Mouse (Mus musculus): ENCODE measurements around the gene Dnmt3a. TPM values are rescaled to one million over a fixed set of nuclear protein-coding genes. Genes with fewer than 3 reads are reported as not detected.
A peak's percentile ranks its signal among the peaks of the same experiment; 100 is the strongest.

Gene Dnmt3a
- total and polyA plus RNA-seq, 3 experiments, result 13.6 to 56.0 (median 50.9) TPM

DNA sequence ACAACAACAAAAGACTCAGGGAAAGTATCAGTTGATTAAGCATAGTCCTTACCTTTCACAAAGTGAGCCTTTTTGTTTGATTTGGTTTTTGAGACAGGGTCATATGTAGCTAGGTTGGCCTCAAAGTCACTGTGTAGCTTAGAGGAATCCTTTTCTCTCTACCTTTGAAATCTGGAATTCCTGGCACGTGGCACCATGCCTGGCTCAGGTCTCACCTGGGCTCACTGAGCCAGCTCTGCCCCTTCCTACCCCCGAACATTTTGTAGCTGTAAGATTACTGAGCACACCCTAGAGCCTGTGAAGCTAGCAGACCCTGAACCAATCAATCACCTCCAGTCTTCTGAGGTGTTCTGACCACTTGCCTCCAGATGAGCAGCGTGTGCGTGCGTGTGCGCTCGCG, 58.4 kb downstream of the Dnmt3a start:
- Histone ChIP-seq H3K27ac (no peak overlapping the region), H3K27me3 (ENCODE audit: control insufficient read depth, insufficient read depth, low read length) (no peaks in the 10 kb centered on the region), H3K4me3 (no peak overlapping the region), H3K9ac (ENCODE audit: low read depth, low read length) (no peak overlapping the region), H3K36me3 (ENCODE audit: control insufficient read depth, insufficient read depth, low read length) (peaks cover 8% of the 10 kb centered on the region; the same call in 1 of the 2 replicates), H3K4me1 (ENCODE audit: control insufficient read depth, insufficient read depth, low read length) (peaks cover 23% of the 10 kb centered on the region), H3K79me2 (replicated peaks; ENCODE audit: control insufficient read depth, insufficient read depth, low read length) (no peaks in the 10 kb centered on the region; the same call in 1 of the 2 replicates)
- no peak for DNase-seq
- intact Hi-C loops (cut with DNase I), result loop anchor here (10.0 kb wide), 1 partner anchor 169 kb away; no protein-coding TSS in a partner anchor
- TF ChIP-seq CTCF (IDR thresholded peaks at IDR 0.05), result no peak
- TF ChIP-seq POLR2A (IDR thresholded peaks at IDR 0.05; ENCODE audit: insufficient read depth, low read depth, low read length), result no peak
- no peak for TF ChIP-seq EP300 (IDR thresholded peaks at IDR 0.05; ENCODE audit: insufficient read depth, low read depth, low read length)
- WGBS, result 92% methylated on average over 8 of the region's 8 CpGs

DNA sequence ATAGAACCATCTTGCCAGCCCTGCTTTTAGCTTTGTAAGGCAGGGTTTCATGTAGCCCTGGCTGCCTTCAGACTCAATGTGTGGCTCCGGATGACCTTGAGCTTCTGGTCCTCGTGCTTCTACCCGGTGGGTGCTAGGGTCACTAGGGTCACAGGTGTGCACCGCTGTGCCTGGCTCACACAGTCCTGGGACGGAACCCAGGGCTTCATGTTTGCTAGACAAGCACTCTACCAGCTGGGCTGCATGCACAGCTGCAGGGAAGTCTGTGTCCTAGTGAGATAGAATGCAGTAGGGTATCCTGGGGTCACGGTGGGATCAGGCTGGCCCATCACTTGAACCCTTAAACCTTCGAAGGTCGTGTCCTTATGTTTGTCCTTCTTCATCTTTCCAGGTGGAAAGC, 59.8 kb downstream of the Dnmt3a start:
- H3K27ac ChIP-seq, result no peak overlapping the region
- TF ChIP-seq EP300 (IDR thresholded peaks at IDR 0.05; ENCODE audit: insufficient read depth, low read depth, low read length), result no peak
- no peak for TF ChIP-seq CTCF (IDR thresholded peaks at IDR 0.05)
- no peak for TF ChIP-seq POLR2A (IDR thresholded peaks at IDR 0.05; ENCODE audit: insufficient read depth, low read depth, low read length)
- peaks cover 8% of the 10 kb centered on the region; the same call in 1 of the 2 replicates for H3K36me3 ChIP-seq (ENCODE audit: control insufficient read depth, insufficient read depth, low read length)
- WGBS, result 89% methylated on average over 8 of the region's 8 CpGs
- H3K79me2 ChIP-seq (replicated peaks; ENCODE audit: control insufficient read depth, insufficient read depth, low read length), result no peaks in the 10 kb centered on the region; the same call in 1 of the 2 replicates
- intact Hi-C loops (cut with DNase I), result loop anchor here (10.0 kb wide), 1 partner anchor 171 kb away; no protein-coding TSS in a partner anchor
- no peak for DNase-seq
- no peak overlapping the region for H3K4me3 ChIP-seq
- H3K4me1 ChIP-seq (ENCODE audit: control insufficient read depth, insufficient read depth, low read length), result peaks cover 18% of the 10 kb centered on the region
- no peaks in the 10 kb centered on the region for H3K27me3 ChIP-seq (ENCODE audit: control insufficient read depth, insufficient read depth, low read length)
- no peak overlapping the region for H3K9ac ChIP-seq (ENCODE audit: low read depth, low read length)

- TF ChIP-seq EP300 (IDR thresholded peaks at IDR 0.05; ENCODE audit: insufficient read depth, low read depth, low read length) (0 out of 2 replicates have a peak, but pooled peaks have one; percentile 29), POLR2A (IDR thresholded peaks at IDR 0.05; ENCODE audit: insufficient read depth, low read depth, low read length) (no peak)
- Histone ChIP-seq H3K9ac (ENCODE audit: low read depth, low read length) (no peak overlapping the region), H3K79me2 (replicated peaks; ENCODE audit: control insufficient read depth, insufficient read depth, low read length) (no peaks in the 10 kb centered on the region; the same call in 1 of the 2 replicates), H3K4me3 (no peak overlapping the region), H3K27me3 (ENCODE audit: control insufficient read depth, insufficient read depth, low read length) (no peaks in the 10 kb centered on the region), H3K4me1 (ENCODE audit: control insufficient read depth, insufficient read depth, low read length) (peaks cover 22% of the 10 kb centered on the region), H3K27ac (peak overlapping the region; percentile 37), H3K36me3 (ENCODE audit: control insufficient read depth, insufficient read depth, low read length) (peaks cover 8% of the 10 kb centered on the region; the same call in 1 of the 2 replicates)
- intact Hi-C loops (cut with DNase I), result loop anchor here (10.0 kb wide), 1 partner anchor 172 kb away; no protein-coding TSS in a partner anchor
- WGBS, result 55% methylated on average over 12 of the region's 12 CpGs
- DNase-seq, result no peak
Observed at GRCm38 (mm10) chr12:3866654-3867370, 61.0 kb downstream of the Dnmt3a start.

- no peaks in the 10 kb centered on the region for H3K27me3 ChIP-seq (ENCODE audit: control insufficient read depth, insufficient read depth, low read length)
- no peak overlapping the region for H3K4me3 ChIP-seq
- H3K79me2 ChIP-seq (replicated peaks; ENCODE audit: control insufficient read depth, insufficient read depth, low read length), result no peaks in the 10 kb centered on the region; the same call in 1 of the 2 replicates
- no peak overlapping the region for H3K9ac ChIP-seq (ENCODE audit: low read depth, low read length)
- H3K36me3 ChIP-seq (ENCODE audit: control insufficient read depth, insufficient read depth, low read length), result peaks cover 8% of the 10 kb centered on the region; the same call in 1 of the 2 replicates
- H3K4me1 ChIP-seq (ENCODE audit: control insufficient read depth, insufficient read depth, low read length), result peaks cover 25% of the 10 kb centered on the region
- WGBS, result 49% methylated on average over 5 of the region's 5 CpGs
- intact Hi-C loops (cut with DNase I), result loop anchor here (10.0 kb wide), 1 partner anchor 173 kb away; no protein-coding TSS in a partner anchor
- peak overlapping the region; percentile 75 for H3K27ac ChIP-seq
- no peak for DNase-seq
- no peak for TF ChIP-seq EP300 (IDR thresholded peaks at IDR 0.05; ENCODE audit: insufficient read depth, low read depth, low read length)
- TF ChIP-seq CTCF (IDR thresholded peaks at IDR 0.05), result no peak
- TF ChIP-seq POLR2A (IDR thresholded peaks at IDR 0.05; ENCODE audit: insufficient read depth, low read depth, low read length), result no peak
Observed at GRCm38 (mm10) chr12:3868115-3868514, 62.3 kb downstream of the Dnmt3a start.

DNA sequence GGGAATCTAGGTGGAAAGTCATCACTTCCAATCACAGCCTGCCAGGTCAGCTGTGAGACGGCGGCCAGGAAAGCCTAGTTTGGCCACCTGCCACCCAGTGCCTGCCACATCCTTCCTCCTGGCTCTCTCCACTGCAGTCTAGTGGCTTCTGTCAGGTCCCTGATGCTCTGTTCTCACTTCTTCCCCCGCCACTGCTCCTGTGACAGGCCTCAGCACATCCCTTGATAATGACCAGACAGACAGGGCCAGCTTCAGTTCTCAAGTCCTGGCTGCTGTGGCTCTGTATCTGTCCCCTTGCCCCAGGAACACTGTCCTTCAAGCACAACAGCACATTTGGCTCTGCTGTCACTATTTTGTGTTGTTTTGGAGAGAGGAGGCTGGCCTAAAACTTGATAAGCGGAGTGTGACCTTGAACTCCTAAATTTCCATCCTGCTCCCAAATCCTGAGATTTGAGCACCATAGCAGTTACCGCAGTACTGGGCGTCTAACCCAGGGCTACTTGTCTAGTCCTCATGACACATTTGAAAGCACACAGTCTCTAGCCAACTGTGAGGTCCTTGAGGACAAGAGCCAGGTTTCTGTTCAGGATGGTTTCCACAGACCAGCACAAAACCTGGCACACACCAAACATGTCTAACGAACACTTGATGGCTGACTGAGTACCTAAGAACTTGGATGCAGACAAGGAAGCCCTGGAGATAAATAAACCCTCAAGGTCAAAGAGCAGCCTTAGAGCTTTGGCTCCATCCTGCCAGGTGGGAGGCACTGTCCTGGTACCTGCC, 63.1 kb downstream of the Dnmt3a start:
- Histone ChIP-seq H3K9ac (ENCODE audit: low read depth, low read length) (no peak overlapping the region), H3K36me3 (ENCODE audit: control insufficient read depth, insufficient read depth, low read length) (peaks cover 8% of the 10 kb centered on the region; the same call in 1 of the 2 replicates), H3K27ac (peak overlapping the region; percentile 75), H3K27me3 (ENCODE audit: control insufficient read depth, insufficient read depth, low read length) (no peaks in the 10 kb centered on the region), H3K4me1 (ENCODE audit: control insufficient read depth, insufficient read depth, low read length) (peaks cover 28% of the 10 kb centered on the region), H3K79me2 (replicated peaks; ENCODE audit: control insufficient read depth, insufficient read depth, low read length) (no peaks in the 10 kb centered on the region; the same call in 1 of the 2 replicates), H3K4me3 (no peak overlapping the region)
- peak; percentile 73 to 82 for DNase-seq
- intact Hi-C loops (cut with DNase I), result loop anchor here (10.0 kb wide), 1 partner anchor 174 kb away; no protein-coding TSS in a partner anchor
- TF ChIP-seq CTCF (IDR thresholded peaks at IDR 0.05), result no peak
- 0 out of 2 replicates have a peak, but pooled peaks have one; percentile 30 for TF ChIP-seq EP300 (IDR thresholded peaks at IDR 0.05; ENCODE audit: insufficient read depth, low read depth, low read length)
- WGBS, result 23% methylated on average over 7 of the region's 7 CpGs
